10 mouse cellular contexts compared by ENCODE assay signal in genomic region chr7:24363228-24363627, GRCm38 (mm10). TPM values are rescaled to one million over a fixed set of nuclear protein-coding genes. Genes with fewer than 3 reads are reported as not detected.
DNase-seq lines count a peak whose midpoint lies in the region; ATAC-seq and TF ChIP-seq lines count a peak whose summit lies in the region.
"Had no signal": no experiment of that assay in that cellular context is flagged by ENCODE, and none has a peak within 500 bp of the region (broad histone marks: within the 10 kb centered on the region; RNA-seq: fewer than 3 reads in every experiment).

No protein-coding gene starts in this region.

- no peaks in the 10 kb centered on the region for H3K9me3 ChIP-seq in lung, postnatal 0 days (ENCODE audit: low read length)

- intact Hi-C loops in left cerebral cortex, adult 2 months (cut with DNase I): no loop called here

- TF ChIP-seq CTCF in left cerebral cortex, adult 2 months (IDR thresholded peaks at IDR 0.05): peak; percentile 42
- TF ChIP-seq CTCF in lung, postnatal 0 days (IDR thresholded peaks at IDR 0.05): peak; percentile 56

- H3K36me3 ChIP-seq in lung, postnatal 0 days (ENCODE audit: insufficient read depth, low read length): no peaks in the 10 kb centered on the region

- 30% methylated on average over 7 of the region's 7 CpGs for WGBS in lung, postnatal 0 days

- peaks cover 2% of the 10 kb centered on the region; the same call in 1 of the 2 replicates for H3K4me1 ChIP-seq in lung, postnatal 0 days (ENCODE audit: insufficient read depth, low read depth, low read length)

- no peak overlapping the region for H3K27ac ChIP-seq in left cerebral cortex, adult 2 months
- H3K27ac ChIP-seq in lung, postnatal 0 days (ENCODE audit: low read length): no peak overlapping the region

- H3K9ac ChIP-seq in lung, postnatal 0 days (replicated peaks; ENCODE audit: low read depth): no peak overlapping the region

- H3K4me3 ChIP-seq in left cerebral cortex, adult 2 months: no peak overlapping the region
- no peak overlapping the region for H3K4me3 ChIP-seq in lung, postnatal 0 days (ENCODE audit: low read depth, low read length)

- H3K27me3 ChIP-seq in lung, postnatal 0 days (replicated peaks; ENCODE audit: insufficient read depth, low read length): no peaks in the 10 kb centered on the region; the same call in 1 of the 2 replicates

- no peak overlapping the region for H3K4me2 ChIP-seq in lung, postnatal 0 days (replicated peaks; ENCODE audit: low read depth, low read length)

- peak; percentile 65 for DNase-seq in adrenal gland, postnatal 10 days
- DNase-seq in adrenal gland, postnatal 4 days (ENCODE audit: low spot score in 2 of 2): no peak
- peak in 1 of 2 experiments; percentile 52 for DNase-seq in left cerebral cortex, adult 2 months (ENCODE audit: extremely low spot score in 1 of 2, low spot score in 2 of 2)
- DNase-seq in left cerebral cortex, adult 8-10 months (ENCODE audit: low spot score in 2 of 2): no peak
- DNase-seq in adrenal gland, postnatal 36 days: peak; percentile 51 to 64
- DNase-seq in lung, postnatal 0 days (ENCODE audit: low spot score): no peak
- peak; percentile 86 for DNase-seq in thymus, postnatal 4 days
- no peak for DNase-seq in ovary, postnatal 14 days (ENCODE audit: low spot score)

- TF ChIP-seq EP300 in lung, postnatal 0 days (IDR thresholded peaks at IDR 0.05): no peak

- ATAC-seq in lung, postnatal 0 days: no peak

RNA-seq across cellular contexts. Expression of gene Kcnn4, which starts 6.8 kb away (rescaled TPM):
- 1 to 10 TPM; 4.2 to 5.4 TPM for total RNA-seq in adrenal gland, postnatal 10 days (2021)
- 1 to 10 TPM; 3.0 to 7.3 TPM for total RNA-seq in adrenal gland, postnatal 4 days (2021)
- total RNA-seq in left cerebral cortex, adult 2 months (2021): under 1 TPM; 0.19 to 0.45 TPM
- total RNA-seq in left cerebral cortex, adult 8-10 months (2022): 1 to 10 TPM in 1 of 4 experiments, under 1 TPM in 3; 0.50 to 1.0 (median 0.53) TPM
- total RNA-seq in adrenal gland, postnatal 36 days (2021): 1 to 10 TPM in 1 of 2 experiments, under 1 TPM in 1; 0.79 to 1.3 TPM
- polyA plus RNA-seq in lung, postnatal 0 days (2015; fragmentation: Nextera tagmentation; extraction: Ambion mirVana): 2.0 and 2.6 TPM in 2 replicates

RNA-seq across cellular contexts. Expression of gene Lypd5, which starts 14.2 kb away (rescaled TPM):
- total RNA-seq in adrenal gland, postnatal 10 days (2021): not detected
- total RNA-seq in adrenal gland, postnatal 4 days (2021): not detected
- not detected for total RNA-seq in left cerebral cortex, adult 2 months (2021)
- not detected for total RNA-seq in left cerebral cortex, adult 8-10 months (2022)
- not detected for total RNA-seq in adrenal gland, postnatal 36 days (2021)
- polyA plus RNA-seq in lung, postnatal 0 days (2015; fragmentation: Nextera tagmentation; extraction: Ambion mirVana): not detected in 2 replicates
- polyA plus RNA-seq: C2C12 had no signal

RNA-seq across cellular contexts. Expression of gene Tescl, which starts 29.5 kb away (rescaled TPM):
- under 1 TPM; 0.36 to 0.42 TPM for total RNA-seq in adrenal gland, postnatal 10 days (2021)
- under 1 TPM; 0.36 to 0.37 TPM for total RNA-seq in adrenal gland, postnatal 4 days (2021)
- not detected for total RNA-seq in left cerebral cortex, adult 2 months (2021)
- not detected for total RNA-seq in left cerebral cortex, adult 8-10 months (2022)
- under 1 TPM; 0.36 to 0.56 TPM for total RNA-seq in adrenal gland, postnatal 36 days (2021)
- polyA plus RNA-seq in lung, postnatal 0 days (2015; fragmentation: Nextera tagmentation; extraction: Ambion mirVana): 0.27 TPM in 2 replicates
- total RNA-seq: left cerebral cortex, postnatal 10 days had no signal

RNA-seq across cellular contexts. Expression of gene Smg9, which starts 36.2 kb away (rescaled TPM):
- 10 to 100 TPM; 19.5 to 24.1 TPM for total RNA-seq in adrenal gland, postnatal 10 days (2021)
- 10 to 100 TPM; 25.6 to 32.3 TPM for total RNA-seq in adrenal gland, postnatal 4 days (2021)
- total RNA-seq in left cerebral cortex, adult 2 months (2021): 10 to 100 TPM; 43.7 to 47.5 TPM
- total RNA-seq in left cerebral cortex, adult 8-10 months (2022): 10 to 100 TPM; 40.2 to 47.7 (median 43.4) TPM
- 10 to 100 TPM; 17.8 to 21.1 TPM for total RNA-seq in adrenal gland, postnatal 36 days (2021)
- 15.2 and 16.4 TPM in 2 replicates for polyA plus RNA-seq in lung, postnatal 0 days (2015; fragmentation: Nextera tagmentation; extraction: Ambion mirVana)

RNA-seq across cellular contexts. Expression of gene Zfp94, which starts 46.8 kb away (rescaled TPM):
- total RNA-seq in adrenal gland, postnatal 10 days (2021): 1 to 10 TPM; 2.7 to 6.4 TPM
- 1 to 10 TPM; 5.8 to 7.0 TPM for total RNA-seq in adrenal gland, postnatal 4 days (2021)
- 10 to 100 TPM; 14.0 to 14.5 TPM for total RNA-seq in left cerebral cortex, adult 2 months (2021)
- total RNA-seq in left cerebral cortex, adult 8-10 months (2022): 10 to 100 TPM; 14.2 to 16.4 (median 15.7) TPM
- 1 to 10 TPM; 3.1 to 4.0 TPM for total RNA-seq in adrenal gland, postnatal 36 days (2021)
- polyA plus RNA-seq in lung, postnatal 0 days (2015; fragmentation: Nextera tagmentation; extraction: Ambion mirVana): 5.2 and 5.7 TPM in 2 replicates

Comparison
In these comparisons a context has a peak if more than half of its experiments do, and no peak if none do; other contexts are left out.
1. DNase-seq: peak in adrenal gland, postnatal 10 days (single experiment), adrenal gland, postnatal 36 days (2 of 2) and thymus, postnatal 4 days (single experiment); none in adrenal gland, postnatal 4 days (0 of 2), left cerebral cortex, adult 8-10 months (0 of 2), lung, postnatal 0 days (single experiment) and ovary, postnatal 14 days (single experiment).